Mouse (Mus musculus) heart, adult 2 months (tissue): ENCODE measurements around the gene Zfp593. TPM values are rescaled to one million over a fixed set of nuclear protein-coding genes. Genes with fewer than 3 reads are reported as not detected.
A peak's percentile ranks its signal among the peaks of the same experiment; 100 is the strongest.

Experiments
- DNase-seq, 2 experiments: peaks; one replicate each; pipeline ENCODE4 v3.0.0; 2021
- H3K27ac ChIP-seq: fragments of 200-600 bp; 2 replicates; pipeline ENCODE4 v1.8.1; 2022
- H3K27me3 ChIP-seq: fragments of 200-500 bp; 2 replicates; pipeline ENCODE4 v1.6.1; 2012; ENCODE audit warnings: mild to moderate bottlenecking, low read length, inconsistent platforms, mixed read lengths; ENCODE audit not compliant: control insufficient read depth, insufficient read depth
- H3K36me3 ChIP-seq: fragments of 200-500 bp; 2 replicates; pipeline ENCODE4 v1.6.1; 2012; ENCODE audit warnings: low read length, inconsistent platforms; ENCODE audit not compliant: control insufficient read depth, insufficient read depth
- H3K4me1 ChIP-seq: fragments of 200-500 bp; 2 replicates; pipeline ENCODE4 v1.6.1; 2011; ENCODE audit warnings: low read length; ENCODE audit not compliant: control insufficient read depth, insufficient read depth
- H3K4me3 ChIP-seq: fragments of 200-600 bp; 2 replicates; pipeline ENCODE4 v1.8.1; 2022
- H3K79me2 ChIP-seq: fragments of 200-500 bp; replicated peaks from 2 replicates; pipeline ENCODE4 v1.6.1; 2012; ENCODE audit warnings: mild to moderate bottlenecking, inconsistent platforms, low read length, moderate library complexity, mixed read lengths; ENCODE audit not compliant: control insufficient read depth, insufficient read depth
- H3K9ac ChIP-seq: fragments of 200-500 bp; 2 replicates; pipeline ENCODE4 v1.6.1; 2012; ENCODE audit warnings: low read depth, mild to moderate bottlenecking, control low read depth, inconsistent platforms, low read length, mixed read lengths
- CTCF ChIP-seq: fragments of 200-600 bp; IDR thresholded peaks from 2 replicates; pipeline ENCODE4 v1.8.1; 2022; ENCODE audit warnings: antibody characterized with exemption, mild to moderate bottlenecking, moderate library complexity
- EP300 ChIP-seq: fragments of 200-500 bp; IDR thresholded peaks from 2 replicates; pipeline ENCODE4 v1.6.1; 2011; ENCODE audit warnings: low read depth, low read length, control low read depth; ENCODE audit not compliant: insufficient read depth
- POLR2A ChIP-seq: fragments of 200-500 bp; IDR thresholded peaks from 2 replicates; pipeline ENCODE4 v1.6.1; 2011; ENCODE audit warnings: mild to moderate bottlenecking, low read depth, low read length, control low read depth; ENCODE audit not compliant: insufficient read depth
- WGBS: fragments of 180-500 bp; shearing (Covaris S2); methylation state at CpG from one replicate; pipeline ENCODE4 v1.1.7; 2018; 5-methylcytosine and 5-hydroxymethylcytosine counted together
- intact Hi-C: fragments of 180-260 bp; cut with DNase I; formaldehyde crosslinking; loops from one replicate; pipeline ENCODE4 v1.15.1; 2025
- polyA plus RNA-seq: library from polyadenylated mRNA; depleted of rRNA; stranded (reverse); fragments of >200 nt; gene quantifications from 2 replicates; pipeline ENCODE4 v1.2.3, GENCODE M21; 2012
- total RNA-seq, 2 experiments: library from RNA; stranded (reverse); gene quantifications; 2 replicates each; pipeline ENCODE4 v1.2.3; 2021

The Zfp593 gene
- total and polyA plus RNA-seq, 3 experiments: 2.8 to 4.3 (median 3.3) TPM

- H3K79me2 ChIP-seq: no peaks in the 10 kb centered on the region
- TF ChIP-seq CTCF (no peak), EP300 (no peak), POLR2A (no peak)
- no peak overlapping the region; the same call in none of the 2 replicates for H3K27ac ChIP-seq
- intact Hi-C loops: no loop called here
- WGBS: 14% methylated on average over 10 of the region's 10 CpGs
- peaks cover 1% of the 10 kb centered on the region; the same call in 1 of the 2 replicates for H3K4me1 ChIP-seq
- H3K4me3 ChIP-seq: peak overlapping the region; percentile 33; the same call in 1 of the 2 replicates
- no peaks in the 10 kb centered on the region for H3K36me3 ChIP-seq
- no peaks in the 10 kb centered on the region for H3K27me3 ChIP-seq
- no peak overlapping the region for H3K9ac ChIP-seq
- DNase-seq: no peak
Observed at GRCm38 (mm10) chr4:134238686-134239085, 6.7 kb downstream of the Zfp593 start.

DNA sequence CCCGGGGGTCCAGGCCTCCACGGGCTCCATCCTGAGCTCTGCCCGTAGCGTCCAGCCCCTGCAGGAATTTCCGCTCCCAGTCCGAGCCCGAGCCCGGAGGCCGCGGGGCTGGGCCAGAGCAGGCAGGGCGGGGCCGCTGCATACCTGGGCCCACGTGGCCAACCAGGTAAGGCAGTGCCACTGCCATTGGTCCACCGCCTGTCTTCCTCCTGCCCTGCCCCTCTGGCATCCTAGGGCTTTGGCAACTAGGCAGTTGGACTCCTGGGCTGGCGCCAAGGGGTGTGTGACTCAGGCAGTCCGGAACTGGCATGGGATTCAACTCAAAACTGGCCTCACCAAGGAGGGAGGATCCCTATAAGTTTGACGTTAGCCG, 7.1 kb downstream of the Zfp593 start, which contains the start of gene Cnksr1:
TSS of gene Cnksr1 (minus strand) at position 121 of the 373 bp plus-strand sequence.
- intact Hi-C loops: no loop called here

GRCm38 (mm10) chr4:134237582-134238278, 7.7 kb downstream of the Zfp593 start:
- DNase-seq: no peak
- no peak for TF ChIP-seq EP300
- TF ChIP-seq POLR2A: no peak
- TF ChIP-seq CTCF: no peak
- peak overlapping the region; percentile 65 for H3K27ac ChIP-seq
- no peaks in the 10 kb centered on the region for H3K36me3 ChIP-seq
- WGBS: 32% methylated on average over 19 of the region's 19 CpGs
- intact Hi-C loops: no loop called here
- no peaks in the 10 kb centered on the region for H3K79me2 ChIP-seq
- no peaks in the 10 kb centered on the region for H3K27me3 ChIP-seq
- peaks cover 1% of the 10 kb centered on the region; the same call in 1 of the 2 replicates for H3K4me1 ChIP-seq
- H3K4me3 ChIP-seq: peak overlapping the region; percentile 33; the same call in 1 of the 2 replicates
- peak overlapping the region; percentile 34 for H3K9ac ChIP-seq

More for the DNA sequence above, 7.1 kb downstream of the Zfp593 start, which contains the start of gene Cnksr1:
- H3K4me1 ChIP-seq: peaks cover 1% of the 10 kb centered on the region; the same call in 1 of the 2 replicates
- peak within 1 kb of the TSS; percentile 33; the same call in 1 of the 2 replicates for H3K4me3 ChIP-seq
- peak; percentile 77 to 80 for DNase-seq
- H3K27ac ChIP-seq: peak within 1 kb of the TSS; percentile 65
- TF ChIP-seq POLR2A (no peak), CTCF (no peak), EP300 (no peak)
- H3K36me3 ChIP-seq: no peaks in the 10 kb centered on the region
- H3K9ac ChIP-seq: peak within 1 kb of the TSS; percentile 34
- no peaks in the 10 kb centered on the region for H3K79me2 ChIP-seq
- 2% methylated on average over 18 of the region's 18 CpGs for WGBS
- no peaks in the 10 kb centered on the region for H3K27me3 ChIP-seq

DNA sequence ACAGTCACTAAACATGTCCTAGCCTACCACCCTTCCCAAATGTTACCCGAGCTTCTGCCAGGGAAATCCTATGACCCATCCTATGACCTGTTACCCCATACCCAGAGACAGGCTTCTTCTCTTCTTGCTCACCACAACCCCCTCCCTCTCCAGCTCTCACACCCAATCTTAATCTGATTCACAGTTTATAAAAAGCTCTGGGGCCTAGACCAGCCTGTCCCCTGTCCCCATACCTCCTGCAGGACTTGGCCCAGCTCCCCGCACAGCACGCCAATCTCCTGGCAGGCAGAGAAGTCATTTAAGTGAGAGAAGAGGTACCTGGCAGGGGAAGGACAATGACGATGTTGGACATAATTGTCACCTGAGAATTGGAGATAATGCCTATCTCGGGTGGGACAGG, 10.5 kb downstream of the Zfp593 start:
- Histone ChIP-seq H3K9ac (no peak overlapping the region), H3K4me1 (peaks cover 1% of the 10 kb centered on the region; the same call in 1 of the 2 replicates), H3K79me2 (no peaks in the 10 kb centered on the region), H3K4me3 (no peak overlapping the region), H3K36me3 (no peaks in the 10 kb centered on the region), H3K27ac (no peak overlapping the region; the same call in 1 of the 2 replicates), H3K27me3 (no peaks in the 10 kb centered on the region)
- TF ChIP-seq EP300 (no peak), CTCF (no peak), POLR2A (no peak)
- DNase-seq: peak in 1 of 2 experiments; percentile 45
- 50% methylated on average over 5 of the region's 5 CpGs for WGBS
- intact Hi-C loops: no loop called here

- H3K79me2 ChIP-seq: no peaks in the 10 kb centered on the region
- TF ChIP-seq EP300 (no peak), CTCF (no peak), POLR2A (no peak)
- 34% methylated on average over 8 of the region's 8 CpGs for WGBS
- H3K36me3 ChIP-seq: no peaks in the 10 kb centered on the region
- H3K27me3 ChIP-seq: no peaks in the 10 kb centered on the region
- H3K27ac ChIP-seq: no peak overlapping the region
- no peak overlapping the region for H3K9ac ChIP-seq
- intact Hi-C loops: no loop called here
- no peak overlapping the region for H3K4me3 ChIP-seq
- no peak for DNase-seq
- no peaks in the 10 kb centered on the region for H3K4me1 ChIP-seq
Observed at GRCm38 (mm10) chr4:134230431-134230830, 15.0 kb downstream of the Zfp593 start.

- Histone ChIP-seq H3K4me3 (no peak within 1 kb of the TSS), H3K27ac (no peak within 1 kb of the TSS), H3K27me3 (no peaks in the 10 kb centered on the region), H3K79me2 (no peaks in the 10 kb centered on the region), H3K4me1 (no peaks in the 10 kb centered on the region), H3K36me3 (no peaks in the 10 kb centered on the region), H3K9ac (no peak within 1 kb of the TSS)
- WGBS: 73% methylated on average over 8 of the region's 8 CpGs
- no peak for TF ChIP-seq POLR2A
- DNase-seq: no peak
- intact Hi-C loops: no loop called here
Observed at GRCm38 (mm10) chr4:134227194-134227593, 18.2 kb downstream of the Zfp593 start, which contains the start of gene Catsper4. Gene Catsper4 (minus strand): TSS chr4:134227383.
